15 mouse cellular contexts compared by ENCODE assay signal in the genomic region with DNA sequence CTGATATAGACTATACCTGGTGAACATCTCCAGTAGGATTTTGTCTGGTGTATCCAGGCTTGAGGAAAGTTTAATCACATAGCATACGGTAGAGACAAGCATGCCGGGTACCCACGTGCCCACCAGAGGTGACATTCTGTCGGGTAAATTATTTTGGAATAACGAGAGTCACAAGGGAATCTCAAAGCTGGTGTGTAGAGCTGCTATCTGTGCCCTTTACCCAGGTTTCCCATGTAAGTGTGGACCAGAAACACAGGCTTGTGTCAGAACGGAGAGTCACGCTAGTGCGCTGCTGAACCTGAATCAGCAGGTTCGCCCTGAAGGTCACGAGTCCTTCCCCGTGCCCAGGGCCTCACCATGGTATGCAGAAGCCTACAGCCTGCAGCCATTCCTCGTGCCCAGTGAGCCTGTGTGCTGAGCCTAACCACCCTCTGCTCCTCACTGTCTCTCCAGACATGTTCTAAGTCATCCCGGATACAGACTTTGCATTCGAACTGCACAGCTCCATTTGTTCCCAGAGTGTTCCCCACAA. TPM values are rescaled to one million over a fixed set of nuclear protein-coding genes. Genes with fewer than 3 reads are reported as not detected.
DNase-seq lines count a peak whose midpoint lies in the region; ATAC-seq lines count a peak whose summit lies in the region.
"Had no signal": no experiment of that assay in that cellular context is flagged by ENCODE, and none has a peak within 500 bp of the region (broad histone marks: within the 10 kb centered on the region; RNA-seq: fewer than 3 reads in every experiment).

No protein-coding gene starts in this region.

- H3K9ac ChIP-seq in forebrain, embryonic 11.5 days (ENCODE audit: low read length) = no peak overlapping the region
- no peak overlapping the region for H3K9ac ChIP-seq in kidney, embryonic 16.5 days (replicated peaks; ENCODE audit: low read length)
- H3K9ac ChIP-seq in midbrain, embryonic 13.5 days (replicated peaks) = no peak overlapping the region
- H3K9ac ChIP-seq: forebrain, embryonic 12.5 days; liver, embryonic 14.5 days; neural tube, embryonic 13.5 days had no signal

- H3K36me3 ChIP-seq in forebrain, embryonic 10.5 days (replicated peaks) = peaks cover 15% of the 10 kb centered on the region
- H3K36me3 ChIP-seq in forebrain, embryonic 11.5 days (ENCODE audit: control insufficient read depth, insufficient read depth, low read length) = no peaks in the 10 kb centered on the region
- no peaks in the 10 kb centered on the region; the same call in 1 of the 2 replicates for H3K36me3 ChIP-seq in kidney, embryonic 16.5 days (ENCODE audit: insufficient read depth, low read length)
- H3K36me3 ChIP-seq in midbrain, embryonic 13.5 days = no peaks in the 10 kb centered on the region
- H3K36me3 ChIP-seq: forebrain, embryonic 12.5 days; neural tube, embryonic 13.5 days had no signal

- no peak for ATAC-seq in forebrain, embryonic 11.5 days (replicated peaks; ENCODE audit: low FRiP score)
- ATAC-seq in kidney, embryonic 16.5 days (ENCODE audit: low FRiP score, low TSS enrichment) = peak; percentile 37
- no peak for ATAC-seq in cerebellum, adult (ENCODE audit: insufficient number of reproducible peaks, low FRiP score, low TSS enrichment)
- no peak for ATAC-seq in midbrain, embryonic 13.5 days
- ATAC-seq: midbrain, embryonic 16.5 days had no signal

- no peak overlapping the region for H3K4me3 ChIP-seq in forebrain, embryonic 10.5 days
- no peak overlapping the region for H3K4me3 ChIP-seq in forebrain, embryonic 11.5 days (ENCODE audit: low read depth, low read length)
- no peak overlapping the region for H3K4me3 ChIP-seq in kidney, embryonic 16.5 days (ENCODE audit: low read length)
- no peak overlapping the region for H3K4me3 ChIP-seq in midbrain, embryonic 13.5 days (replicated peaks)
- H3K4me3 ChIP-seq: forebrain, embryonic 12.5 days; heart, adult 2 months; neural tube, embryonic 13.5 days had no signal

- WGBS in forebrain, embryonic 10.5 days = 82% methylated on average over 14 of the region's 14 CpGs
- WGBS in forebrain, embryonic 11.5 days = 81% methylated on average over 14 of the region's 14 CpGs
- 59% methylated on average over 14 of the region's 14 CpGs for WGBS in kidney, embryonic 16.5 days
- 82% methylated on average over 14 of the region's 14 CpGs for WGBS in midbrain, embryonic 13.5 days

- peak overlapping the region; percentile 56 for H3K27ac ChIP-seq in forebrain, embryonic 10.5 days
- no peak overlapping the region for H3K27ac ChIP-seq in forebrain, embryonic 11.5 days (ENCODE audit: low read depth, low read length)
- peak overlapping the region; percentile 20; the same call in 1 of the 2 replicates for H3K27ac ChIP-seq in kidney, embryonic 16.5 days (ENCODE audit: low read length)
- H3K27ac ChIP-seq in midbrain, embryonic 13.5 days = no peak overlapping the region
- H3K27ac ChIP-seq: forebrain, embryonic 12.5 days; heart, adult 2 months; liver, embryonic 14.5 days; neural tube, embryonic 13.5 days had no signal

- peaks cover 47% of the 10 kb centered on the region for H3K27me3 ChIP-seq in forebrain, embryonic 10.5 days (ENCODE audit: poor library complexity, severe bottlenecking)
- H3K27me3 ChIP-seq in forebrain, embryonic 11.5 days (ENCODE audit: control insufficient read depth, insufficient read depth, low read length) = peaks cover under 1% of the 10 kb centered on the region; the same call in 1 of the 2 replicates
- no peaks in the 10 kb centered on the region for H3K27me3 ChIP-seq in kidney, embryonic 16.5 days (ENCODE audit: insufficient read depth, low read length)
- peaks cover 43% of the 10 kb centered on the region for H3K27me3 ChIP-seq in midbrain, embryonic 13.5 days

- no peak overlapping the region for H3K4me2 ChIP-seq in forebrain, embryonic 11.5 days (ENCODE audit: low read depth, low read length, severe bottlenecking)
- H3K4me2 ChIP-seq in kidney, embryonic 16.5 days (replicated peaks; ENCODE audit: low read depth, low read length) = no peak overlapping the region
- no peak overlapping the region for H3K4me2 ChIP-seq in midbrain, embryonic 13.5 days (replicated peaks)
- H3K4me2 ChIP-seq: forebrain, embryonic 12.5 days; neural tube, embryonic 13.5 days had no signal

- H3K9me3 ChIP-seq in forebrain, embryonic 10.5 days = 0 out of 2 replicates have a peak, but pooled peaks cover 3% of the 10 kb centered on the region
- H3K9me3 ChIP-seq in forebrain, embryonic 11.5 days (ENCODE audit: control insufficient read depth, low read length) = no peaks in the 10 kb centered on the region
- no peaks in the 10 kb centered on the region for H3K9me3 ChIP-seq in kidney, embryonic 16.5 days (ENCODE audit: low read length)
- H3K9me3 ChIP-seq in midbrain, embryonic 13.5 days = no peaks in the 10 kb centered on the region
- H3K9me3 ChIP-seq: neural tube, embryonic 13.5 days had no signal

- H3K4me1 ChIP-seq in forebrain, embryonic 10.5 days = peaks cover 91% of the 10 kb centered on the region
- peaks cover 27% of the 10 kb centered on the region for H3K4me1 ChIP-seq in forebrain, embryonic 11.5 days (replicated peaks; ENCODE audit: control insufficient read depth, insufficient read depth, low read length)
- H3K4me1 ChIP-seq in kidney, embryonic 16.5 days (ENCODE audit: insufficient read depth, low read length) = peaks cover 70% of the 10 kb centered on the region
- peaks cover 27% of the 10 kb centered on the region for H3K4me1 ChIP-seq in midbrain, embryonic 13.5 days (replicated peaks)

- no peak for DNase-seq in forebrain, embryonic 10.5 days (ENCODE audit: extremely low spot score, low spot score)
- DNase-seq in forebrain, embryonic 11.5 days (ENCODE audit: low spot score) = no peak
- peak; percentile 38 to 63 for DNase-seq in urinary bladder, adult 18-20 months (ENCODE audit: low spot score in 2 of 2)
- DNase-seq in urinary bladder, postnatal 4 days (ENCODE audit: low spot score in 2 of 2) = no peak
- no peak for DNase-seq in thymus, postnatal 0 days (ENCODE audit: low spot score)
- DNase-seq: B cell, adult 2 months; cerebellum, adult 9-11 months had no signal

RNA-seq across cellular contexts. Expression of a gene that starts 10.2 kb away (rescaled TPM):
- polyA plus RNA-seq in forebrain, embryonic 10.5 days (2016; fragmentation: Nextera tagmentation; extraction: Ambion mirVana) = 21.2 and 21.4 TPM in 2 replicates
- polyA plus RNA-seq in forebrain, embryonic 11.5 days (2014; fragmentation: Nextera tagmentation; extraction: Ambion mirVana) = 18.8 and 20.7 TPM in 2 replicates
- 39.8 and 49.7 TPM in 2 replicates for polyA plus RNA-seq in kidney, embryonic 16.5 days (2015; fragmentation: Nextera tagmentation; extraction: Ambion mirVana)
- polyA plus RNA-seq in midbrain, embryonic 13.5 days (2015; fragmentation: Nextera tagmentation; extraction: Ambion mirVana) = 9.1 and 12.6 TPM in 2 replicates
- 7.7 and 8.1 TPM in 2 replicates for polyA plus RNA-seq in thymus, postnatal 0 days (2015; fragmentation: Nextera tagmentation; extraction: Ambion mirVana)

RNA-seq across cellular contexts. Expression of a gene that starts 47.5 kb away (rescaled TPM):
- polyA plus RNA-seq in forebrain, embryonic 10.5 days (2016; fragmentation: Nextera tagmentation; extraction: Ambion mirVana) = 0.42 and 0.73 TPM in 2 replicates
- polyA plus RNA-seq in forebrain, embryonic 11.5 days (2014; fragmentation: Nextera tagmentation; extraction: Ambion mirVana) = 0.47 and 0.71 TPM in 2 replicates
- polyA plus RNA-seq in kidney, embryonic 16.5 days (2015; fragmentation: Nextera tagmentation; extraction: Ambion mirVana) = 0.05 and 0.23 TPM in 2 replicates
- polyA plus RNA-seq in midbrain, embryonic 13.5 days (2015; fragmentation: Nextera tagmentation; extraction: Ambion mirVana) = 0.53 and 0.61 TPM in 2 replicates
- 66.2 and 75.4 TPM in 2 replicates for polyA plus RNA-seq in thymus, postnatal 0 days (2015; fragmentation: Nextera tagmentation; extraction: Ambion mirVana)

Comparison
In these comparisons a context has a peak if more than half of its experiments do, and no peak if none do; other contexts are left out.
1. DNase-seq: peak in urinary bladder, adult 18-20 months (2 of 2); none in forebrain, embryonic 10.5 days (single experiment), forebrain, embryonic 11.5 days (single experiment), urinary bladder, postnatal 4 days (0 of 2) and thymus, postnatal 0 days (single experiment).
2. H3K27ac ChIP-seq: peak in forebrain, embryonic 10.5 days (single experiment) and kidney, embryonic 16.5 days (single experiment); none in forebrain, embryonic 11.5 days (single experiment) and midbrain, embryonic 13.5 days (single experiment).
3. RNA of a gene that starts 47.5 kb away (polyA plus RNA-seq): 66.2 to 75.4 TPM in thymus, postnatal 0 days; 0.42 to 0.73 TPM in forebrain, embryonic 10.5 days, 0.53 to 0.61 TPM in midbrain, embryonic 13.5 days, 0.47 to 0.71 TPM in forebrain, embryonic 11.5 days and 0.05 to 0.23 TPM in kidney, embryonic 16.5 days; every median in the first group is over 10 times any median in the second.